Mouse (Mus musculus) naive thymus-derived CD4-positive, alpha-beta T cell, adult 5 months (primary cell): ENCODE measurements around the gene Nle1. TPM values are rescaled to one million over a fixed set of nuclear protein-coding genes. Genes with fewer than 3 reads are reported as not detected.

ENCODE experiments used
- polyA plus RNA-seq: library from polyadenylated mRNA; unstranded; fragments of 100-300 nt; shearing (Covaris generic); gene quantifications from one replicate; pipeline ENCODE4 v1.2.1, GENCODE M21; 2017

Nle1 gene
- 41.7 TPM for polyA plus RNA-seq

DNA sequence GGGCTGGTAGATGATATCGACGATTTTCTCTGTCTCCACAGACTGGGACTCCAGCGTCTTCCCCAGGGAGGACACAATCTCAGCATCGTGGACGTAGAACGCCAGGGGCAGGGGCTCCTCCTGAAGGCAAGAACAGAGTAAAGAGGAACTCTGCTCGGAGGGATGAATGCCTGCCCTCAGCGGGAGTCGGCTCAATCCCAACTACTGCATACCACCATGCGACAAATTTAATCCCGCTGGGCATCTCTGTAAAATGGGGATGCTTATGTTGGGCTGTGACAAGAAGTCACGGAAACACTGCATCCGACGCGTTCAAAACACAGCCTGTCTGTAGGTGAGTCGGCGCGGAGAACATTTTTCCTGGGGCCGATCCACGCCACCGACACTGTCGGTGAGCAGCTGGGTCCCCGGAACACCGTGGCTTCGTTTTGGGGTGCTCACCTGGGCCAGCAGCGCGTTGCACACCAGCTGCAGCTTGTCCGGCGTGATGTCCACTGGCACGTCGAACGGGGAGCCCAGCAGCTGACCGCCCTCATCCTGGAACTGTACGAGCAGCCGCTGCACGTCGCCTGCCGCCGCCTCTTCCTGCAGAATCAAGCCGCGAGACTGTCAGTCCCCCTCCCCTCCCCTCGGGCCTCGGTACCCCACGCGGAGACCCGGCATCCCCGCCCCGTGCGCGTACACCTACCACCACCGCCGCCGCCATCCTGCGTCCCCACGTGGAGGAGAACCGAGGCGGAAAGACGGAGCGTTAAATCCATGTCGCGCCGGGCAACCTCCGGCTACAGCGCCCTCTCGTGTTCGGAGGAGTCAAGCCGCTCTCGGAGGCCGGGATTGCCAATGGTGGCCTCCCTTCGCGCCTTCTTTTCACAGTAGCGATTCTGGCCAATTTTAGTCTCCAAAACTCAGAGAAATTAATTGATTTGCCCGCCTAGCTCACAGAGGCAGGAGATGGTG is at the start of gene Nle1:
Gene Nle1, minus strand, starts transcription at position 761 of the 957 bp plus-strand sequence.

DNA sequence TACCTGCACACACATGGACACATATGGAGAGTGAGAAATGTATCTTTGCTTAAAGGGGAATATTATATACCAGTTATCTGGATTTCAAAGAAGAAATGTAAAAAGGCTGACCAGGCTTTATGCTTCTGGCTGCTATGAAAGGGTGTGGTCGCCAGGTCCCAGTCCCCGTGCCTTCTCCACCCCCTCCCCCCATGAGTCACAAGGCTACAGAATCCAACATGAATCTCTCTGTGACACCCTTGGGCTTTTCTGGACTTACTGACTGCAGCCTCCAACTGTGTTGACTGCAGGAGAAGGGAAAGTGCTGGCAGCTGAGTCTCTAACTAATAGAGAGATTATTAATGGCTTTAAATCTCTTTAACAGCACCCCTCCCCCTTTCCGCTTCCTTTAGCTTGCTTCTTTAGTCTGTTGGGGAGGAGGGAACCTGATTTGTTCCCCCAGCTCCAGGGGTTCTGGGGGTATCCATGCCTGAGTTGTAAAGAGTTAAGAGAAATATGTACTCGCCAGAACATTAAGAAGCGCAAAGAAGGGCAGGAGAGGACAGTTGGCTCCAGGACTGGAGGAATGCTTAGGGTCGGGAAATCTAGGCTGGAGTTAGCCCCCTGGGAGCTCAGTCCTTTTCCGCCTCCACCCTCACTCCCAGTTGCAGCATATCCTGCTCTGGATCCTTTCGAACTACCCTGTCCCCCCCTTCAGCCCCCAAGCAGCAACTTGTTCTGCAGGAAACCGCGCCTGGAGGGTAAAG is 42.7 kb upstream of the Nle1 start, which contains the start of gene Slfn5:
Gene Slfn5, plus strand, starts transcription at position 614 of the 746 bp plus-strand sequence.

DNA sequence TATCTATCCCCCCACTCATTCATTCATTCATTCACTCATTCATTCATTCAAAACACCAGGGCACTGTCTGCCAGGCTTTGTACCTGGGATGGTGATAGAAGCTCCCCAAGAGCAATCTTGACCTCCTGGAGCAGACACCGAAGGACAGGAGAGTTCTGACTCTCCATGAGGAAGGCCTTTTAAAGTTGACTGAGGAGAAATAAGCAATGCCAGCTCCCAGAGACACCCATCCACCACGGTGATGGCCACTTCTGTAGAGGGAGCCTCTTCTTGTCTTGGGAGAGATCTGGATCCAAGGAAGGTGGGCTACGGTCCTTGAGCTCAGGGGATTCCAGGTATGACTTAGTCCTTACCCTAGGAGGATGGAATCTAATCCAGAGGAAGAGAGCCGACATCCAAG is 2.0 kb upstream of the Nle1 start, which contains the start of gene Unc45b:
Gene Unc45b, plus strand, starts transcription at position 301 of the 400 bp plus-strand sequence.

DNA sequence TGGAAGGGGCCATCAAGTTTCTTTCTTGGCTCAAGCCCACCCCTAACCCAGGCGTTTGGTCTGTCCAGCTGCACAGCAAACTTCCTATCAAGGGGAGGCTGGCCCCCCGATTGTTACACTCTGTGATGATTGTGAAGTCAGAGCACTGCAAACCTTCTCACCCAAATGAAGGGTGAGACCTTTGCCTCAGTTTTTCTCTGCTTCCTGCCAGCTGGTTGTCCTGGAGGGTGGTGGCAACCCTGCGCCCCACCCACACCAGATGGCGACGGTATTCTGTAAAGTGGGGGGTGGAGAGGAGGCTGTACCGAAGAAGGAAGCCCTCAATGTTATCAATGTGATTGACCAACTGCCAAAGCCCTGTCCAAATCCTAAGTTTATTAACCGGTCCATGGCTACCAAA is 16.3 kb downstream of the Nle1 start, which contains the start of gene Fndc8:
Gene Fndc8, plus strand, starts transcription at position 189 of the 400 bp plus-strand sequence.

DNA sequence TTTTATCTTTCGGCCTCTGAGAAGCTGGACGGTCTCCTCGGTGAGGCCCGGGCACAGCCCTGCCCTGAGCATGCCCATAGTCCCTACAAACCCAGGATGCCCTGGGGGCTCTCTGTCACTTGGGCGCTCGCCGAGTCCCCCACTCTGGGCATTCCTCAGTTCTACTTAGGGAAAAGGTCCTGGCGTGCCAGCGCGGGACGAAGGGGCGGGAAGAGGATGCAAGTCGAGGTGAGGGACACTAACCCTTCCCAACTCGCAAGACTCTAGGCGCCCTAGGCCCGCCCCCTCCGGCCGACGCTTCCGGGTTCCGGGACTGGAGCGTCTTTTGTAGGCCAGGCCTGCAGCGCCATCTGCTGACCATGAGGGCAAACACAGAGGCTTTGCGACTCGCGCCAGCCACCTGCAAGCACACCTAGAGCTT is 17.9 kb downstream of the Nle1 start, which contains the start of gene Rad51d:
Gene Rad51d, minus strand, starts transcription at position 273 of the 421 bp plus-strand sequence.

DNA sequence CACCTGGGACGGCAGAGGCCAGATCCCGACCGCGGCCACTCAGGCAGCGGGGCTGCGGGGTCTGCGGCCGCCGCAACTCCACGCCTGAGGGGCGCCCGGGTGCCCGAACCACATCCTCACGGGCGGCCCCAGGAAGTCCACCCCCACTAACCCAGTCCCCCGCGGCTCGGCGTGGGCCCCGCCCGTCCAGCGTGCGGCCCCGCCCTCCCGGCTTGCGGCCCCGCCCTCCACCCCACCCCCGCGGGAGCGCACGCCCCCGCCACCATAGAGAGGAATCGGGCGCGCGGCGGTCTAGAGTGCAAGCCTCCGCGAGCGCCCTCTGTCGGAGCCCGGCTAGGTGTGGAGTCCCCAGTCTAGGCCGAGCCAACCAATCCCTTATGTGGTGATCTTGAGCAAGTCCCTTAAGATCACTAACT is 37.2 kb downstream of the Nle1 start, which contains the start of gene Rffl:
Gene Rffl, minus strand, starts transcription at position 180 of the 416 bp plus-strand sequence.

Other genes with a start within 250 kb of the Nle1 start
- 0.45 TPM for gene Cct6b, start 144.1 kb downstream of the Nle1 start, polyA plus RNA-seq
- 46.1 TPM for gene Zfp830, start 144.1 kb downstream of the Nle1 start, polyA plus RNA-seq
- gene Lig3, start 127.3 kb downstream of the Nle1 start, polyA plus RNA-seq = 31.2 TPM
- gene Rffl, start 37.2 kb downstream of the Nle1 start, polyA plus RNA-seq = 22.4 TPM
- 14.7 TPM for gene Rad51d, start 17.8 kb downstream of the Nle1 start, polyA plus RNA-seq
- not detected for gene Fndc8, start 16.3 kb downstream of the Nle1 start, polyA plus RNA-seq
- gene Unc45b, start 2.1 kb upstream of the Nle1 start, polyA plus RNA-seq = not detected
- 12.0 TPM for gene Slfn5, start 42.9 kb upstream of the Nle1 start, polyA plus RNA-seq
- 2.6 TPM for gene Slfn9, start 83.4 kb upstream of the Nle1 start, polyA plus RNA-seq
- 39.3 TPM for gene Slfn8, start 112.4 kb upstream of the Nle1 start, polyA plus RNA-seq
- 838 TPM for gene Slfn2, start 156.7 kb upstream of the Nle1 start, polyA plus RNA-seq
- 183 TPM for gene Slfn1, start 208.4 kb upstream of the Nle1 start, polyA plus RNA-seq